Mouse (Mus musculus): ENCODE data around the gene Slc39a11. TPM values are rescaled to one million over a fixed set of nuclear protein-coding genes. Genes with fewer than 3 reads are reported as not detected.
A peak's percentile ranks its signal among the peaks of the same experiment; 100 is the strongest.
"Not testable (repeated sequence)": the region's sequence is repeated elsewhere in the genome, so short reads cannot be mapped to it uniquely, and the experiment has no call there.

The Slc39a11 gene
- total RNA-seq, 2 experiments from 2014 or later, result 13.6 to 15.9 TPM

DNA sequence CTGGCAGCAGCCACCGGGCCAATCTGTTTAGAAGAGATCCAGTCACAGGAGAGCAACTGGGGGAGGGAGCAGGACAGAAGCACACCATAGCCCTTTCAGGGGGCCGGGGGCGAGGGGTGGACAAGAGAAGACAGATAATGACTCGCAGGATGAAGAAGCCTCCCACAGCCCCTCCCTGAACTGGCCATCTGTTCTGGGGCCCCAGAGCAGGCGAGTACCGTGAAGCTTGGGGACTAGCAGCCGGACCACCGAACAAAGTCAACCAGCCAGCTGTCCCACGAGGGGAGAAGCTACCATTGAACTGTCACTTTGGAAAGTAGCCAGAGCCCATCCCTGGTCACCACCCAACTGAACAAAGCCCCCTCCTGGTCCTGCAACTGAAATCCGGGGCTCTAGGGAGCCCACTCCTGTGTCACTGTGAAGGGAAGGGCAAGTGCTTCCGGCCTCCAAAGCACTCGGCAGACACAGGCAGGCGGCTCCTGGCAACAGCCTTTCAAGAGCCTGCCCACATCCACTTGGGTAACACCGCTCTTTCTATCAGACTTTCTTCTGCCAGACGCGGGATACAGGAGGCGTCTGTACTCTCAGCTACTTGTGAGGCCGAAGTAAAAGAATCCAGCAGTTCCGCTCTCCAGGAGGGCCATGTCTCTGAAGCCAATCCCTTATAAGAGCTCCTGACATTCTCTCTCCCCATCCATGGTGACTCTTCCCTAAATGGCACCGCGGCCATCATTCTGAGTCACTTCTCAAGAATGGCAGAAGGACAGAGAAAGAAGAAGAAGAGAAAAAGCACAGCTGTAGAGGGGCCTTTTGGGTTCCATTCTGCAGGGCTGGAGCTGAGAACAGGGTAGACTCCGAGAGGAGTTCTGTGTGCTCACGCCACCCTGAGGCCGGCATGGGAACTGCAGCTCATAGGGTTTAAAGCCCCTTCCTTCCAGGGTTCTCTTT, 37.9 kb downstream of the Slc39a11 start:
- intact Hi-C loops (cut with DNase I), result loop anchor here (10.0 kb wide), 1 partner anchor 97 kb away; no protein-coding TSS in a partner anchor

GRCm38 (mm10) chr11:113611112-113611646, 38.7 kb downstream of the Slc39a11 start:
- intact Hi-C loops (cut with DNase I), result loop anchor here (10.0 kb wide), 1 partner anchor 96 kb away; no protein-coding TSS in a partner anchor
- peak in 1 of 2 experiments; percentile 38 for DNase-seq (ENCODE audit: low spot score in 2 of 2)

More for the DNA sequence above, 37.9 kb downstream of the Slc39a11 start:
- peak; percentile 48 to 49 for DNase-seq (ENCODE audit: low spot score in 2 of 2)

DNA sequence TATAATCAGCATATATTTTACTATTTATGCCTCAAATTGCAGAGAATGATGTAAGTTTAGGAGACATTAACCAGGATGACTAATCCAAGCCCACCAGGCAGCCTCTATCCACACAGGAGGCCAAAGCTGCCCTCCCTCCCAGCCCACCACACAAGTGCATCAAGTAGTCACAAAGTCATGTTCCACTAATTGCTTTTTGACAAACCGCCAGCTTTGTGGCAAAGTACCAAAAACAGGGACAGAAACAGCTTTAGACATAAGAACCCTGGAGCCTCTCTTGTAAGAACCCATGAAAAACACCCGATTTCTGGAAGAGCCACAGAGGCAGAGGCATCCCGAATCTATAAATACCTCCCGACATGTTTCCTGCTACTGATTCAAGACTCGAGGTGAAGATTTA, 39.6 kb downstream of the Slc39a11 start:
- intact Hi-C loops (cut with DNase I), result loop anchor here (10.0 kb wide), 1 partner anchor 95 kb away; no protein-coding TSS in a partner anchor
- DNase-seq (ENCODE audit: low spot score in 2 of 2), result no peak

- DNase-seq (ENCODE audit: low spot score in 2 of 2), result no peak
- intact Hi-C loops (cut with DNase I), result no loop called here
Observed at GRCm38 (mm10) chr11:113609581-113609980, 40.3 kb downstream of the Slc39a11 start.

DNA sequence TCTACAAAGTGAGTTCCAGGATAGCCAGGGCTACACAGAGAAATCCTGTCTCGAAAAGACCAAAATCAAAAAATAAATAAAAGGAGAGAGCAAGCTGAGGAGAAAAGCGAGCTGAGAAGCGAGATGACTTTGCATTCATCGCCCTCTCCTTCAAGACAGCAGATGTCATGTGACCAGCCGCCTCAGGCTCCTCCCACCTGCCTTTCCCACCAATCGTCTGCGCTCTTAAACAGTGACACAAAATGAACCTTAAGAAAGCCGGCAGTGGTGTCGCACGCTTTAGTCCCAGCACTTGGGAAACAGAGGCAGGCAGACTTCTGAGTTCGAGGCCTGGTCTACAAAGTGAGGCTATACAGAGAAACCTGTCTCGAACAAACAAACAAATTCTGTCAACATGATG, 42.3 kb downstream of the Slc39a11 start:
- DNase-seq (ENCODE audit: low spot score in 2 of 2), result no peak
- intact Hi-C loops (cut with DNase I), result no loop called here

- no peak for DNase-seq (ENCODE audit: low spot score in 2 of 2)
- intact Hi-C loops (cut with DNase I), result no loop called here
Observed at GRCm38 (mm10) chr11:113601616-113602343, 48.1 kb downstream of the Slc39a11 start.

- intact Hi-C loops (cut with DNase I), result no loop called here
- no peak for DNase-seq (ENCODE audit: low spot score in 2 of 2)
Observed at GRCm38 (mm10) chr11:113600526-113601245, 49.2 kb downstream of the Slc39a11 start.

DNA sequence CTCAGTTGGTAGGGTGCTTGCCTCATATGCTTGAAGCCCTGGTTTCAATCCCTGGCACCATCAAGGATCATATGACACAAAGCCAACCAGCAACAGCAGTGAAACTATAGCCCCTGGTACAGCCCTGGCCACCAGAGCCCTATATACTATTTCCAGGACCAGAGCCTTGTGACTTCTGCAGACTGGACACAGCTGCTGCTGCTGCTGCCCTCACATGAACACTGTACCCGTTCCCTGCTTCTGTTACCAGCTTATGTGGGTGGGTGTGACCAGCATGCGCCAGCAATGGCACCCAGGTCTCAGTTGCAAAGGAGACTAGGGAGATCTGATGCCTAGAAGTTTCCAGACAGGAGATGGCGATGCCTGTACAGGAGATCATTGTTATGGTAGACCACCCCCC, 52.2 kb downstream of the Slc39a11 start:
- no peak for DNase-seq (ENCODE audit: low spot score in 2 of 2)
- intact Hi-C loops (cut with DNase I), result no loop called here

GRCm38 (mm10) chr11:113595144-113595543, 54.7 kb downstream of the Slc39a11 start:
- DNase-seq (ENCODE audit: low spot score in 2 of 2), result no peak
- intact Hi-C loops (cut with DNase I), result no loop called here

DNA sequence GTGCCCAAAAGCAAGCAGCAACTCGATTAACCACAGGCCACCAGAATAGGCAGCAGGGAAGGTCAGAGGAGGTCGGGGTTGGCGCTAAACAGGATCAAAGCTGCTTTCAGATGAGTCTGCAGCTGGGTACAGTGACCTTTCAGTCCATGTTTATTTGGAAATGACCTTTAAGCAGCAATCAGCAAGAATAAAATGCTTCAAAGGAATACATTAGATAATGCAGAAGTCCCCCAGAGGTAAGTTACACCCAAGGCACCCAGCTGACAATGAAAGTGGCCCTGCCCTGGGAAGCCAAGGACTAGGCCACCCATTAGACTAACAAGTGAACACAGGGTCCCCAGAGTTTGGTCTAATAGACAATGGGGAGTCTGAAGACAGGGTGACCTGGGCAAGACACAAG, 60.9 kb downstream of the Slc39a11 start:
- no peak for DNase-seq (ENCODE audit: low spot score in 2 of 2)
- intact Hi-C loops (cut with DNase I), result no loop called here

GRCm38 (mm10) chr11:113586423-113586822, 63.5 kb downstream of the Slc39a11 start:
- intact Hi-C loops (cut with DNase I), result no loop called here
- no peak for DNase-seq (ENCODE audit: low spot score in 2 of 2)

GRCm38 (mm10) chr11:113583879-113584661, 65.8 kb downstream of the Slc39a11 start:
- intact Hi-C loops (cut with DNase I), result no loop called here
- DNase-seq (ENCODE audit: low spot score in 2 of 2), result no peak

- DNase-seq (ENCODE audit: low spot score in 2 of 2), result no peak
- intact Hi-C loops (cut with DNase I), result no loop called here
Observed at GRCm38 (mm10) chr11:113577221-113577620, 72.7 kb downstream of the Slc39a11 start.

- intact Hi-C loops (cut with DNase I), result no loop called here
- no peak for DNase-seq (ENCODE audit: low spot score in 2 of 2)
Observed at GRCm38 (mm10) chr11:113572641-113573040, 77.2 kb downstream of the Slc39a11 start.

DNA sequence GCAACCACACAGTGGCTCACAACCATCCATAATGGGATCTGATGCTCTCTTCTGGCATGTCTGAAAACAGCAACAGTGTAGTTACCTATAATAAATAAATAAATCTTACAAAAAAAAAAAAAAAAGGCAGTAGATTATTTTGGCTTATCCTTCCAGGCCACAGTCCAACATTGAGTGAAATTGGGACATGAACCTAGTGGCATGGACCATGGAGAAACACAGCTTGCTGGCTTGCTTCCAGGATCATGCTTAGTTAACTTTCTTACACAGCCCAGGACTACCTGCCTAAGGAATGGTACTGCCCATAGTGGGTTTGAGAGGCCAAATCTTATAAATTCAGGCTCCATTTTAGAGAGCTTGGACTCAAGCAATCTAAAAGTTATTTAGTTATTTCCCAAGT, 78.3 kb downstream of the Slc39a11 start:
- DNase-seq (ENCODE audit: low spot score in 2 of 2), result no peak
- intact Hi-C loops (cut with DNase I), result no loop called here

DNA sequence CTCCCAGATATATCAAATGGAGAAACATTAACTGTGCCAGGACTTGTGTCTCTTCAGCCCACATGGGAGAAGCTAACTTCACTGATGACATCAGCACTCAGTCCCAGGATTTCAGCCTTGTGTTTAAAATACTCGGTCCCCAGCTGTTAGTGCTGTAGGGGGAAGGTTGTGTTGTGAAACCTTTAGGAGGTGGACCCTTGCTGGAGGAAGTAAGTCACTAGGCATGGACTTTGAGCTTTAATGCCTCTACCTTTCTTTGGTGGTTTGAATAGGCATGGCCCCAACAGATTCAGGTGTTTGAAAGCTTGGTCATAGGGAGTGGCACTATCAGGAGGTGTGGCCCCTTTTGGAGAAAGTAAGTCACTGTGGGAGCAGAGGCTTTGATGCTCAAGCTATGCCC, 80.9 kb downstream of the Slc39a11 start:
- DNase-seq (ENCODE audit: low spot score in 2 of 2), result no peak
- intact Hi-C loops (cut with DNase I), result loop anchor here (5.0 kb wide), 1 partner anchor 48 kb away; the partner anchor contains the start of gene Sstr2

DNA sequence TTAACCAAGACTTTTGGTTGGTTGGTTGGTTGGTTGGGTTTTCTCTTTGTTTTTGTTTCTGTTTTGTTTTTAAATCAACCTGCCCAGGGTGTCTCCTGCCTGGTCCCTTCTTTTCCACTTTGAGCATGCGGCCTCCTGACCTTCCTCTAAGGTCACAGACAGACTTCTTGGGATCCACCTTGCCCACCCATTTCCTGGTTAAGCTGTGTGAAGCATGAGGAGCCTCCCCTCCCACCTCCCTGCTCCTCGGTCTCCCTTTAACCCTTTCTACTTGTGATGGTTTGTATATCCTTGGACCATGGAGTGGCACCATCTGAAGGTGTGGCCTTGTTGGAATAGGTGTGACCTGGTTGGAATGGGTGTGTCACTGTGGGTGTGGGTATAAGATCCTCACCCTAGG, 82.0 kb downstream of the Slc39a11 start:
- not testable (repeated sequence) for DNase-seq (ENCODE audit: low spot score in 2 of 2)
- intact Hi-C loops (cut with DNase I), result loop anchor here (5.0 kb wide), 1 partner anchor 49 kb away; the partner anchor contains the start of gene Sstr2

Data from left cerebral cortex, postnatal 36 days (tissue).